Mouse (Mus musculus): ENCODE measurements around the gene Gm8909.
"Not testable (repeated sequence)": the region's sequence is repeated elsewhere in the genome, so short reads cannot be mapped to it uniquely, and the experiment has no call there.

The Gm8909 gene

GRCm38 (mm10) chr17:36168039-36168652 lies at the start of gene Gm8909:
Gene Gm8909 (minus strand): TSS chr17:36168537.
- no peak for DNase-seq (ENCODE audit: low spot score)

GRCm38 (mm10) chr17:36215586-36215985 lies 47.2 kb upstream of the Gm8909 start:
- no peak for DNase-seq (ENCODE audit: low spot score)

GRCm38 (mm10) chr17:36206846-36207245 lies 38.5 kb upstream of the Gm8909 start:
- DNase-seq (ENCODE audit: low spot score): no peak

- no peak for DNase-seq (ENCODE audit: low spot score)
Measured at GRCm38 (mm10) chr17:36205862-36206261, 37.5 kb upstream of the Gm8909 start.

- DNase-seq (ENCODE audit: low spot score): no peak
Measured at GRCm38 (mm10) chr17:36205456-36205855, 37.1 kb upstream of the Gm8909 start.

- DNase-seq (ENCODE audit: low spot score): no peak
Measured at GRCm38 (mm10) chr17:36201851-36202250, 33.5 kb upstream of the Gm8909 start.

GRCm38 (mm10) chr17:36198317-36198716 lies 30.0 kb upstream of the Gm8909 start:
- DNase-seq (ENCODE audit: low spot score): no peak

- no peak for DNase-seq (ENCODE audit: low spot score)
Measured at GRCm38 (mm10) chr17:36194471-36194870, 26.1 kb upstream of the Gm8909 start.

- no peak for DNase-seq (ENCODE audit: low spot score)
Measured at GRCm38 (mm10) chr17:36193546-36194141, 25.3 kb upstream of the Gm8909 start.

- no peak for DNase-seq (ENCODE audit: low spot score)
Measured at GRCm38 (mm10) chr17:36192371-36192770, 24.0 kb upstream of the Gm8909 start.

GRCm38 (mm10) chr17:36190169-36190507 lies 21.8 kb upstream of the Gm8909 start, which contains the start of gene H2-T3:
Gene H2-T3 (minus strand): TSS chr17:36190287.
- DNase-seq (ENCODE audit: low spot score): no peak

GRCm38 (mm10) chr17:36189491-36190168 lies 21.3 kb upstream of the Gm8909 start:
- DNase-seq (ENCODE audit: low spot score): no peak

- no peak for DNase-seq (ENCODE audit: low spot score)
Measured at GRCm38 (mm10) chr17:36187540-36187939, 19.2 kb upstream of the Gm8909 start.

- DNase-seq (ENCODE audit: low spot score): no peak
Measured at GRCm38 (mm10) chr17:36182212-36182611, 13.9 kb upstream of the Gm8909 start.

GRCm38 (mm10) chr17:36179446-36179845 lies 11.1 kb upstream of the Gm8909 start:
- DNase-seq (ENCODE audit: low spot score): not testable (repeated sequence)

GRCm38 (mm10) chr17:36178938-36179337 lies 10.6 kb upstream of the Gm8909 start:
- not testable (repeated sequence) for DNase-seq (ENCODE audit: low spot score)

- DNase-seq (ENCODE audit: low spot score): not testable (repeated sequence)
Measured at GRCm38 (mm10) chr17:36176132-36176531, 7.8 kb upstream of the Gm8909 start.

- DNase-seq (ENCODE audit: low spot score): no peak
Measured at GRCm38 (mm10) chr17:36170287-36170814, 2.0 kb upstream of the Gm8909 start.

- no peak for DNase-seq (ENCODE audit: low spot score)
Measured at GRCm38 (mm10) chr17:36169753-36170152, 1.4 kb upstream of the Gm8909 start.

- DNase-seq (ENCODE audit: low spot score): not testable (repeated sequence)
Measured at GRCm38 (mm10) chr17:36169094-36169493, 757 bp upstream of the Gm8909 start.

- DNase-seq (ENCODE audit: low spot score): no peak
Measured at GRCm38 (mm10) chr17:36167306-36168038, 865 bp downstream of the Gm8909 start.

- not testable (repeated sequence) for DNase-seq (ENCODE audit: low spot score)
Measured at GRCm38 (mm10) chr17:36166901-36167300, 1.4 kb downstream of the Gm8909 start.
